Mouse (Mus musculus) liver, embryonic 14.5 days (tissue): ENCODE data around the gene Caly.

Experiments used
- CTCF ChIP-seq: IDR thresholded peaks from 2 replicates; pipeline ENCODE4 v1.5.1; 2016; ENCODE audit warnings: antibody characterized with exemption, low read depth, control low read depth
- EP300 ChIP-seq: IDR thresholded peaks from 2 replicates; pipeline ENCODE4 v1.6.1; 2016; ENCODE audit warnings: antibody characterized with exemption, low read depth

- TF ChIP-seq CTCF (no peak), EP300 (no peak)
Measured at GRCm38 (mm10) chr7:140101498-140101897, 19.1 kb upstream of the Caly start.
